Mouse (Mus musculus) E14TG2a.4 (cell line): ENCODE data around the gene 1700015F17Rik.

Experiments
- H3K27me3 ChIP-seq: 2 replicates; pipeline ENCODE4 v1.6.1; 2014; ENCODE audit warnings: low read length, control low read depth; ENCODE audit not compliant: insufficient read depth
- H3K36me3 ChIP-seq: 2 replicates; pipeline ENCODE4 v1.6.1; 2014; ENCODE audit warnings: low read length, control low read depth; ENCODE audit not compliant: insufficient read depth
- H3K4me1 ChIP-seq: replicated peaks from 2 replicates; pipeline ENCODE4 v1.6.1; 2014; ENCODE audit warnings: low read depth, low read length, control low read depth
- H3K4me3 ChIP-seq: replicated peaks from 2 replicates; pipeline ENCODE4 v1.5.1; 2014; ENCODE audit warnings: mild to moderate bottlenecking, low read length
- H3K9me3 ChIP-seq: 2 replicates; pipeline ENCODE4 v1.6.1; 2014; ENCODE audit warnings: low read length, control low read depth
- CTCF ChIP-seq: conservative IDR thresholded peaks from 2 replicates; pipeline ENCODE4 v1.5.1; 2014; ENCODE audit warnings: low read length
- NANOG ChIP-seq: IDR thresholded peaks from 2 replicates; pipeline ENCODE4 v1.6.1; 2014; ENCODE audit warnings: borderline replicate concordance, low read length, mixed read lengths
- POU5F1 ChIP-seq: IDR thresholded peaks from 2 replicates; pipeline ENCODE4 v1.6.1; 2014; ENCODE audit warnings: low read length, borderline replicate concordance

Gene 1700015F17Rik

DNA sequence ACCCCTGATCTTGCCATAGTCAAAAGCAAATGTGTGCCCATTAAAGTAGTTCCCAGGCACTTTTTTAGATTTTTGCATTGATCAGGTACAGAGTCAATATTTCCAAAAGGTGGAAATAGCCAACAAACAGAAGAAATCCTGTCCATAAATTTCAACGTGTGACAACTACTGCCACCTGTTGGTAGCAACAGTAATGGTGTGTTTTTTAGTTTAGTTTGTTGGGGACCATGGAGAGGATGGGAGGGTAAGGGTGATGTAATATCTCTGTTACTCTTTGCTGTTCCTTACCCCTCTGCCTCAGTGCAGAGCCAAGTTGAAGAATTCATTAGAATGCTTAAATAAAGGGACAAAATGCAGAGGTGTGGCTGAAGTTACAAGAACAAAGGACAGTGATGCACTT, 2.7 kb upstream of the 1700015F17Rik start:
- H3K36me3 ChIP-seq = no peaks in the 10 kb centered on the region
- peaks cover 6% of the 10 kb centered on the region for H3K4me1 ChIP-seq
- H3K27me3 ChIP-seq = no peaks in the 10 kb centered on the region
- H3K4me3 ChIP-seq = no peak overlapping the region
- no peaks in the 10 kb centered on the region for H3K9me3 ChIP-seq
- TF ChIP-seq CTCF (peak; percentile 65), POU5F1 (no peak), NANOG (no peak)

DNA sequence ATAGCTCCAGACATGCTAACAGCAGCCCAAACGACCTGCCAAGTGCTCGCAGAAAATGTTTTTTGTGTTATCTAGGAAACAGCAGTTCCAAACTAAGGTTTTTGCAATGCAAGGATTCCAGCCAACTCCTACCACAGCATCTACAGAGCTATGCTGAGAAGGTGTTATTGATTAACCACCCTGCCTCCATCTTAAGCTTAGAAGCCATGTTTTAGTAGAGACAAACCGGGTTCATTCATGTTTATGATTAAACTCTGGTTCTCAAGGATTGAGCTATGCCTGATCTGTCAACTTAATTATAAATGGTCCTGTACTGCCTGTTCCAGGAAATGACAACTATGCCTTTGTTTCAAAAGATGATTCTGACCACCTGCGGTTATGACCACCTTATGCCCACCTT, 2.8 kb downstream of the 1700015F17Rik start:
- TF ChIP-seq CTCF (no peak), NANOG (no peak), POU5F1 (no peak)
- Histone ChIP-seq H3K4me1 (no peaks in the 10 kb centered on the region), H3K4me3 (no peak overlapping the region), H3K9me3 (no peaks in the 10 kb centered on the region), H3K27me3 (no peaks in the 10 kb centered on the region), H3K36me3 (no peaks in the 10 kb centered on the region)

DNA sequence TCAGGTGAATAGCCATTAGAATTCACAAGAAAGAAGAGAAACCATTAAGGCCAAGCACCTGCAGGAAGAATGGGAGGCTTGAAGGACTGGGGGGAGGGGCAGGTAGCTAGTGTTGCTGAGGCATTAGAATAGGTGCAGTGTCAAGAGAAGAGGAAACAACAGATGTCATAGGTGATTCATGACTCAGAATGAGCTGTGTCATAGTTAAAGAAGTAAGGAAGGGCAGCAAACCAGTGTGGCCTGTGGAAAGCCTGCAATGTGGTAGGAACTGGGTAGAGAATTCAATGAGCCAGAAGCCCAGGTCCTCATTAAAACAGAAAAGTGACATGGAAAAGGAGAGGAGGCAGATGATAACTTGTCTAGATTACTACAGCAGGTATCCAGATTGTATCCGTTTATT, 13.7 kb downstream of the 1700015F17Rik start:
- no peak overlapping the region for H3K4me3 ChIP-seq

DNA sequence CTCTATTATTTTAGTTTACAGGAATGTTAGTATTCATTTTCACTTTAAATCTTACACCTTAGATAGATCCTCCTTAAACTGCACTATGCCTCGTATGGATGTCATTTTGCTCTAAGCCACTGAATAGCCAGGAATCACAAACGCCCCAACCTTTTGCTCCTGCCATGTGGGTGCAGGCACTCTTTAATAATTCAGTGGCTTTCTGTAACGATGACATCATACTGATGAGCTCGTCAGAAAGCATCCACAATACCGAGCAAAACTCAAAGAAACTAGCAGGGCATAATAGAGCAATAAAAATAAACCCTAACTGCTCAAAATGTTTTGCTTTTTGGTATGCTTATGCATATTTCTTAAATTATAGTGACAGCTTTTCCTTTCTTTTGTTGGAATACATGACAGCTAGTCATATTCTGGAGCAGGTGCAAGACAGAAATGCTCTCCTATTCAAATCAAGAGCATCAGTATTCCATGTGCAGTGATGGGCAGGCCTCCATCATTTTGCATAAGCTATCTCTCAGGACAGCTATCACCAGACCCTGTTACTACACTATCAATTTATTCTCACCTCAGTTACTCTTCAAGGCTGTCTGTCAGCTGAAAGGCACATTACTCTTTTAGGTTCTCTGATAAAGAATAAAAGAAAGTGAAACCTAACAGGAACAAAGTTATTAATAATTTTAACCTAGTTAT, 47.1 kb downstream of the 1700015F17Rik start:
- Histone ChIP-seq H3K9me3 (no peaks in the 10 kb centered on the region), H3K4me1 (no peaks in the 10 kb centered on the region), H3K27me3 (no peaks in the 10 kb centered on the region), H3K36me3 (no peaks in the 10 kb centered on the region), H3K4me3 (no peak overlapping the region)
- TF ChIP-seq NANOG = no peak
- no peak for TF ChIP-seq CTCF
- TF ChIP-seq POU5F1 = no peak

More for the DNA sequence above, 13.7 kb downstream of the 1700015F17Rik start:
- Histone ChIP-seq H3K27me3 (no peaks in the 10 kb centered on the region), H3K36me3 (no peaks in the 10 kb centered on the region), H3K9me3 (no peaks in the 10 kb centered on the region), H3K4me1 (no peaks in the 10 kb centered on the region)
- TF ChIP-seq CTCF (no peak), NANOG (no peak), POU5F1 (no peak)

DNA sequence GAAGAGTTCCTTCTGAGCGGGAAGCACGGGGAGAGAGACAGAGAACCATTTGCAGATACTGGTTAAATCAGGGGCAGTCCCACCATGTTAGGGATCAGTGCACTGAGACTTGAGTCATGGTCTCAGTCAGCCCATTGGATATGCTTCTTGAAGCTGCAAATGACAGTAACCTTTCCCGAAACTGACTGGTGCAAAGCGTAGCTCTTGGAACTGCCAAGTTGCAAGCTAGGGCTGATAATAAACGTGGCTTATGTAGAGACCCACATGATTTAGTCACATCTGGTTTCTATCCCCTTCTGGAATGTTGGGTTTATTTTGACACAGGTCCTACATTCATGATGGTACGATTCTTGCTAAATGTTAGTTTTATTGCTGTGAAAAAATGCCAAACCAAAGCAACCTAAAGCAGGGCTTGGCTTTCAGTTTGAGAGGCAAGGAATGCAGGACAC, 55.2 kb downstream of the 1700015F17Rik start:
- H3K4me3 ChIP-seq = no peak overlapping the region
- no peaks in the 10 kb centered on the region for H3K4me1 ChIP-seq
- TF ChIP-seq POU5F1 = no peak
- no peak for TF ChIP-seq CTCF
- TF ChIP-seq NANOG = no peak
- H3K9me3 ChIP-seq = peaks cover 5% of the 10 kb centered on the region; the same call in 1 of the 2 replicates
- H3K27me3 ChIP-seq = no peaks in the 10 kb centered on the region
- no peaks in the 10 kb centered on the region for H3K36me3 ChIP-seq

DNA sequence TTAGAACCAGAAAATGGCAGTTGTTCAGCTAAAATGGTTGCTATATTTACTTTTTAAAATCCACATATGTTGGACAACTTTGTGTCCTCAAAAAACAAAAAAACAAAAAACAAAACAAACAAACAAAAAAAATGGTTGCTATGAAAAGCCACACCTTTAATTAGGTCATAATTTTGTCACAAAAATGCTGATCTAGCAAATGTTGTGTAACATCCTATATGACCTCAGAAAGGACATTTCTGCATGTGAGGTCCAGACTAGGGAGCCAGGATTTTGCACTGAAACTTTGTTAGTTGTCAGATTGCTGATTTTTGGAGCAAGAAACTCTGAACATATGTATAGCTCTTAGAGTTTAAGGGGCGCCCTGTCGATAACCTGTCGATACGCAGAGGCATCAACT, 55.9 kb downstream of the 1700015F17Rik start:
- Histone ChIP-seq H3K4me3 (no peak overlapping the region), H3K9me3 (peaks cover 5% of the 10 kb centered on the region; the same call in 1 of the 2 replicates), H3K36me3 (no peaks in the 10 kb centered on the region), H3K27me3 (no peaks in the 10 kb centered on the region), H3K4me1 (no peaks in the 10 kb centered on the region)
- no peak for TF ChIP-seq NANOG
- no peak for TF ChIP-seq POU5F1
- no peak for TF ChIP-seq CTCF

DNA sequence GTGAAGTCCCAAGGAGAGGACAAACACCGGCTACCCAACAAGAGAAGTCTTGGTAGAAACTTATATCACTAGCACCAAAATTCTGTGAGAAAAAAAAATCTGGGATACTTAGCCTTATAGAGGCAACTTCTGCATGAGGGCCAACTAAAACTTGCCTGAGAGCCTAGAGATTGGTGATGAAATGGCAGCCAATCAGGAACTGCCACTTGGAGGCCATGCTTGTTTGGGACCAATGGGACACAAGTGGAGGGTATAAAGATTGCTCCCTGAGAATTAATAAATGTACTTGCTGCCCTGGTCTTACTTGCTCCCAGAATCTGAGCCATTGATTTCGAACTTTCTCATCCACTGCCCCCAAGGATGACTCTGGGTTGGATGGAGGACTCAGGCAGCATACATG, 57.5 kb downstream of the 1700015F17Rik start:
- H3K4me3 ChIP-seq = no peak overlapping the region
- no peak for TF ChIP-seq NANOG
- no peak for TF ChIP-seq CTCF
- TF ChIP-seq POU5F1 = no peak
- no peaks in the 10 kb centered on the region for H3K36me3 ChIP-seq
- no peaks in the 10 kb centered on the region for H3K4me1 ChIP-seq
- no peaks in the 10 kb centered on the region for H3K27me3 ChIP-seq
- peaks cover 5% of the 10 kb centered on the region; the same call in 1 of the 2 replicates for H3K9me3 ChIP-seq

DNA sequence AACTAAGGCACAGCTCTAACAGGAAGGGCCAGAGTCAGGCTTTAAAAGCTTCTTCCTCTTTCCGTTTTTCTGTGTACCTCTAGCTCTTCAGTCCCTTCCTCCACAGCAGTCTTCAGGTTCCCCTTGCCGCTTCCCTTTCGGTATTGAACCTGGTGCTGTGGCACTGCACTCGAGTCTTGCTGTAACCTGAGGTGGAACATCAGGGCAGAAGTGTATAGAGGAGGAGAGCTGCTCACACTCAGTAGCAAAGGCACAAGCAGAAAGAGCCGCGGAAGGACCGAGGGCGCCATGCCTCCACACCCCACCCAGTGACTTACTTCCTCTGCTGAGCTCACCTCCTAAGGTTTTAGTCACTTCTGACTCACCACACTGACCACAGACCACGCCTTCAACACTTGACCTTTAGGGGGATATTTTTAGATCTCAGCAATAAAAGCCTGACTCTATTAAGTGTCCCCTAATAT, 58.9 kb downstream of the 1700015F17Rik start, which contains the start of gene Cdk14:
Gene Cdk14, minus strand, starts transcription at position 321 of the 464 bp plus-strand sequence.
- no peaks in the 10 kb centered on the region for H3K36me3 ChIP-seq
- no peaks in the 10 kb centered on the region for H3K27me3 ChIP-seq
- H3K4me3 ChIP-seq = no peak within 1 kb of the TSS
- H3K9me3 ChIP-seq = peaks cover 5% of the 10 kb centered on the region; the same call in 1 of the 2 replicates
- TF ChIP-seq NANOG (no peak), POU5F1 (no peak), CTCF (no peak)
- no peaks in the 10 kb centered on the region for H3K4me1 ChIP-seq
